Mouse (Mus musculus) CD4-positive, CD25-positive, alpha-beta regulatory T cell, adult 9 weeks (primary cell): ENCODE results near the gene Klhl1. TPM values are rescaled to one million over a fixed set of nuclear protein-coding genes. Genes with fewer than 3 reads are reported as not detected.

Source experiments
- polyA plus RNA-seq: library from polyadenylated mRNA; unstranded; fragments of 100-300 nt; shearing (Covaris generic); gene quantifications from one replicate; pipeline ENCODE4 v1.2.1, GENCODE M21; 2017

Gene Klhl1
- polyA plus RNA-seq, result not detected

GRCm38 (mm10) chr14:96518954-96519682 lies at the start of gene Klhl1:
Gene Klhl1, minus strand, starts transcription at chr14:96519102.

